Mouse (Mus musculus) lung, embryonic 15.5 days (tissue): ENCODE measurements around the gene Dcaf6. TPM values are rescaled to one million over a fixed set of nuclear protein-coding genes. Genes with fewer than 3 reads are reported as not detected.

Source experiments
- ATAC-seq: fragments of 200-750 bp; cut with Nextera tagmentation; 2 replicates; pipeline ENCODE4 v1.8.0; 2017; ENCODE audit warnings: moderate number of reproducible peaks, borderline replicate concordance; ENCODE audit not compliant: low FRiP score, low TSS enrichment; ENCODE audit errors: extremely low read depth
- H3K27ac ChIP-seq: fragments of 300-500 bp; sonication (generic); 2 replicates; pipeline ENCODE4 v1.5.1; 2015; ENCODE audit warnings: moderate library complexity, mild to moderate bottlenecking, inconsistent platforms
- H3K27me3 ChIP-seq: fragments of 300-500 bp; sonication (generic); 2 replicates; pipeline ENCODE4 v1.6.1; 2015; ENCODE audit warnings: inconsistent platforms
- H3K36me3 ChIP-seq: fragments of 300-500 bp; sonication (generic); 2 replicates; pipeline ENCODE4 v1.6.1; 2015; ENCODE audit warnings: inconsistent platforms
- H3K4me1 ChIP-seq: fragments of 300-500 bp; sonication (generic); 2 replicates; pipeline ENCODE4 v1.6.1; 2015; ENCODE audit warnings: inconsistent platforms
- H3K4me2 ChIP-seq: fragments of 300-500 bp; sonication (generic); 2 replicates; pipeline ENCODE4 v1.6.1; 2015; ENCODE audit warnings: inconsistent platforms, mild to moderate bottlenecking, moderate library complexity
- H3K4me3 ChIP-seq: fragments of 300-500 bp; sonication (generic); 2 replicates; pipeline ENCODE4 v1.5.1; 2015; ENCODE audit warnings: mild to moderate bottlenecking, inconsistent platforms
- H3K9ac ChIP-seq: fragments of 300-500 bp; sonication (generic); 2 replicates; pipeline ENCODE4 v1.6.1; 2015; ENCODE audit warnings: inconsistent platforms
- H3K9me3 ChIP-seq: fragments of 300-500 bp; sonication (generic); 2 replicates; pipeline ENCODE4 v1.6.1; 2016; ENCODE audit warnings: inconsistent platforms
- WGBS: fragments of 180-500 bp; shearing (Covaris S2); methylation state at CpG from one replicate; pipeline ENCODE4 v1.1.7; 2015; 5-methylcytosine and 5-hydroxymethylcytosine counted together
- polyA plus RNA-seq: library from polyadenylated mRNA; unstranded; fragments of >200 nt; fragmentation: Nextera tagmentation; extraction: Ambion mirVana; gene quantifications from 2 replicates; pipeline ENCODE4 v1.2.1, GENCODE M21; 2015

The Dcaf6 gene
- polyA plus RNA-seq, result 11.3 and 13.5 TPM in 2 replicates

DNA sequence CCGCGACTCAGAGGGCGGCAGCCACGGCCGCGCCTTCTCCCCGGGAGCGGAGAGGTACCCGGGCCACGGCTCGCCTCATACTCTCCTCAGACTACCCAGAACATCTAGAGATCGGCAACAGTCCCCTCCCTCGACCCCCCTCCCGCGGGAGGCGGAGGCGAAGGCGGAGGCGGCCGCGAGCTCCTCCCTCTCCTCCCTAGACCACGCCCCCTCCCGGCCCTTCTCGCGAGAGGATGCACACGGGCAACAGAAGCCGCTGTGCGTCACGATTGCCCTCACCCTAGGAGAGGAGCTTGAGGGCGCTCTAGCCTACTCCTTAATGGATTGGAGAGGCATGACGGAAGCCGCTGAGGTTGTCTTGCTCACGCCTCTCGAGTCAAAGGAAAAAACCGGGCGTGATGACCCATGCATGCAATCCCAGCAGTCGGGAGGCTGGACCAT is at the start of gene Dcaf6, which contains the start of gene Mpc2:
Gene Dcaf6 (minus strand): TSS at position 116 of the 441 bp plus-strand sequence.
Gene Mpc2 (plus strand): TSS at position 278 of the 441 bp plus-strand sequence.
- peak within 1 kb of the TSS; percentile 96 for H3K27ac ChIP-seq
- peak within 1 kb of the TSS; percentile 78 for H3K9ac ChIP-seq
- peak within 1 kb of the TSS; percentile 76 for H3K4me2 ChIP-seq
- no peaks in the 10 kb centered on the region for H3K9me3 ChIP-seq
- H3K27me3 ChIP-seq, result no peaks in the 10 kb centered on the region
- H3K4me3 ChIP-seq, result peak within 1 kb of the TSS; percentile 84
- H3K36me3 ChIP-seq, result no peaks in the 10 kb centered on the region
- under 1% methylated on average over 37 of the region's 37 CpGs for WGBS
- ATAC-seq, result peak; percentile 93
- peaks cover 11% of the 10 kb centered on the region for H3K4me1 ChIP-seq

DNA sequence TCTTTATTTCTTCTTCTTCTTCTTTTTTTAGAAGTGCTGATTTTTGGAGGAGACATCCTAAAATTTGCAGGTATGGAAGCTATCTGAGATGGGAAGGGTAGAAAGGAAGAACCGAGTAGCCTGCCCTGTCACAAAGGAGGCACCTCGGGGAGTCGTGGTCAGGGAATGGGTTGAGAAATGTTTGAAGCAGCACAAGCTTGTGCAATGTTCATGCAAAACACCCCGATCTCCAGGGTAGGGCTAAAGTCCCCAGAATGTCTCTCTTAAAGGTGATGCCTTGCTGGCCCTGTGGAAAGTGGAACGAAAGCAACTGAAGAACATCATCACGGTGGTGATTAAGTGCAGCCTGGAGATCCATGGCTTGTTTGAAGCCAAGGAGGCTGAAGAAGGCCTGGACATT is 46.0 kb upstream of the Dcaf6 start:
- Histone ChIP-seq H3K4me3 (no peak overlapping the region), H3K4me2 (no peak overlapping the region), H3K9me3 (no peaks in the 10 kb centered on the region), H3K36me3 (no peaks in the 10 kb centered on the region), H3K4me1 (peaks cover 12% of the 10 kb centered on the region), H3K9ac (no peak overlapping the region), H3K27me3 (no peaks in the 10 kb centered on the region), H3K27ac (no peak overlapping the region)
- ATAC-seq, result no peak
- 82% methylated on average over 6 of the region's 6 CpGs for WGBS

DNA sequence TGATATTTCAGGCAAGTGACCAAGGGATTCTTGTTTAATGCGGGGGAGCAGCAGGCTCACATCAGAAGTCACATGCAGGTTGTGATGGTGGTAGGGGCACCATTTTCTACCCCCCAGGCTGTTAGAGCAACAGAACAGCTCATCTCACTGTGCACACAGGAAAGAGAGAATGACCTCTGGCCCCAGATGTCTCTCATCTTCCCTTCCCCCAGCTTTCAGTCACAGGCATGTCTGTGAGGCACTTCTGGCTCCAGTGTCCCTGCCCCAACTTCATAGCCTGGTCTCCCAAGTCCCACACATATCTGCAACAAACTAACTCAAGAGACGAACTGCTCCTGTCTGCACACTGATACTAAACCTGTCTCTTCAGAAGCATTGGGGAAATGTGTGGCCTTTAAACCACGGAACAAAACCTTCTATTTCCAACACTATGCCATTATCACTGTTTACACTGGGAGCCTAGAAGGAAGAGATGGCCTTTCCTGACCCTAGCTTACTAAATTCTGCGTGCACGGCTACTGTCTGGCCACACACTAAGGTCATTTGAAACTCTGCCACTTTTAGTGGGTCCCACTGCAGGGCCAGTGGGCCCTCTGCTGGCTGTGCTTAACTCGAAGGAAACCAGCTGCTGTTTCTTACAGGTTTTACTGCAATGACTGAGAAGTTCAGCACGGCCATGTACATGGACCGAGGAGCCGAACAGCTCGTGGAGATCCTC is 43.2 kb upstream of the Dcaf6 start:
- WGBS, result 14% methylated on average over 10 of the region's 10 CpGs
- Histone ChIP-seq H3K27ac (no peak overlapping the region), H3K9me3 (no peaks in the 10 kb centered on the region), H3K4me3 (no peak overlapping the region), H3K27me3 (no peaks in the 10 kb centered on the region), H3K4me2 (peak overlapping the region; percentile 0), H3K9ac (no peak overlapping the region), H3K4me1 (peaks cover 12% of the 10 kb centered on the region), H3K36me3 (no peaks in the 10 kb centered on the region)
- ATAC-seq, result peak; percentile 69; the same call in 1 of the 2 replicates

DNA sequence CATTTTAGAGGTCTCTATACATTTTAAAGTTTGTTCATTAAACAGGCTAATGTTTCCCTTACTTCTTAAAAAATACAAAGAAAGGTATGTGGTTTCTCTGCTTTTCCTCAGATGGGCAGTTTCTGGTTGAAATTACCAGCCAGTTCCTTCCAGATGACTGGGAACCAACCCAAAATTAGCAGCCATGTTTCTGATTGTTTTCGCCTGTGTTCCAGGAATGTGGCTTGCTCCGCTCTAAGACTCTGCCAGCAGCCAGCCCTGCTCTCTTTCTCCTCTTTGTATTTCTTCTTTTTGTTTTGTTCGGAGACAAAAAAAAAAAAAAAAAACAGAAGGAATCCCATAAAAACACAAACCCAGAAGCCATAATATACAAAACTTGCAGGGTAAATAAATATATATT is 38.6 kb upstream of the Dcaf6 start:
- H3K36me3 ChIP-seq, result no peaks in the 10 kb centered on the region
- H3K4me1 ChIP-seq, result peaks cover 12% of the 10 kb centered on the region
- no peaks in the 10 kb centered on the region for H3K27me3 ChIP-seq
- no peak overlapping the region for H3K4me2 ChIP-seq
- no peak overlapping the region for H3K27ac ChIP-seq
- 44% methylated on average over 3 of the region's 3 CpGs for WGBS
- H3K9ac ChIP-seq, result no peak overlapping the region
- H3K4me3 ChIP-seq, result no peak overlapping the region
- H3K9me3 ChIP-seq, result no peaks in the 10 kb centered on the region
- ATAC-seq, result no peak

DNA sequence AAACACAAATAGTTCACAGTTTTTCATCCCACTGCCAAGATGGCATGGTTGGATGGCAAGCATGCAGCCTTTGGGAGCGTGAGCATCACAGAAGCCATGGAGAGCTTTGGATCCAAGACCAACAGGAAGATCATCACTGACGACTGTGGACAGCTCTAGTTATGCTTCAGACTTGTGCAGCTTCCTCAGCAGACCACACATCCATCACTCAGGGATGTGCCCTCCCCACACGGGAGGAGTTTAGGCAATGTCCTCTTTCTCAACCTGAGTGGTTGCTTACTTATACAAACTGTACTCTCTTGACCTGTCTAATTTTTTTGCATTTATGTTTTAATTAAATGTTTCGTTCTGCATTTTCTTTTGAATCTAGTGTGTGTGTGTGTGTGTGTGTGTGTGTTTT is 28.9 kb upstream of the Dcaf6 start:
- Histone ChIP-seq H3K36me3 (no peaks in the 10 kb centered on the region), H3K9me3 (no peaks in the 10 kb centered on the region), H3K9ac (no peak overlapping the region), H3K4me1 (no peaks in the 10 kb centered on the region), H3K4me3 (no peak overlapping the region), H3K27ac (no peak overlapping the region), H3K4me2 (no peak overlapping the region), H3K27me3 (no peaks in the 10 kb centered on the region)
- WGBS, result 70% methylated on average over 4 of the region's 4 CpGs
- no peak for ATAC-seq

DNA sequence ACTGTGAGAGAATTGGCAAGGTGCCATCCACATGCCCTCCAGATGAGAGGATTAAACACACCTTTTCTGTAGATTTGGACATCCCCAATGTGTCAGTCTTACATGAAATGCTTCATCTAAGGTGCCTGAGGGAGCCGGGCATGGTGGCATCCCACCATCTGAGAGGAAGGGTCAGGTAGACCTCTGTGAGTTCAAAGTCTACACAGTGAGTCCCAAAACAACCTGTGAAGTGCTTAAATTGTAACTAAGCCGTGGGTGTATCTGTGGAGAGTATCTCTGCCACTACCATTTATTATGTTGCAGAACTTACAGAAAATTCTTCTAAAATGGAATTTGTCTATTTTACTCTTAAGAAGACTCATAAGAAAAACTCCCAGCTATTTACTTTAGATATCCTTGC is 25.8 kb upstream of the Dcaf6 start:
- H3K27me3 ChIP-seq, result no peaks in the 10 kb centered on the region
- no peak overlapping the region for H3K9ac ChIP-seq
- no peak overlapping the region for H3K27ac ChIP-seq
- no peaks in the 10 kb centered on the region for H3K9me3 ChIP-seq
- no peaks in the 10 kb centered on the region for H3K4me1 ChIP-seq
- ATAC-seq, result no peak
- H3K36me3 ChIP-seq, result peaks cover 3% of the 10 kb centered on the region; the same call in 1 of the 2 replicates
- WGBS, result 79% methylated on average over 2 of the region's 2 CpGs
- H3K4me3 ChIP-seq, result no peak overlapping the region
- no peak overlapping the region for H3K4me2 ChIP-seq

DNA sequence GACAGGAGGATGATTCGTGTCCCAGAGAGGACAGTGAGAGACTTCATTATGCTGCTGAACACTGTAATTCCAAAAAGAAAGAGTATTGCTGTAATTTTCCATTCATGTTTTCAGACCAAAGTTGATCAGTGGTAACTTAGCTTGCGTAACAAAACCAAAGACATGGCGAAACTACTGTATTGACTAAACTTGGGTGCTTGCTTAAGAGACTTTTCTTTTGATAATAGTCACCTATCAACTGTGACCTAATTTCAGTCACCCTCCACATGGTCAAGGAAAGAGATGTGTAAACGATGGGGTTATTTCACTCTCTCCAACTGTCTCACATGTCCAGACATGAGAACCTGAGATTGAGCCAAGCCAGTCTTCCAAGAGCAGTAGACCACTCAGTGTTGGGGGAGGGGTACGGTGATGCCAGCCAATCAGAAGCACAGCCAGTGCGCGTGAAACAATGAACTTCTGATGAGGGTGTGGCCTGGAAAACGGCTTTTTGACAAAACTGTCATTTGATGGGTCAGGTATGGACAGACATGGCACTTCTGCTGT is 24.5 kb upstream of the Dcaf6 start, which contains the start of gene Adcy10:
Gene Adcy10 (plus strand): TSS at position 496 of the 546 bp plus-strand sequence.
- 87% methylated on average over 8 of the region's 8 CpGs for WGBS
- peaks cover 7% of the 10 kb centered on the region; the same call in 1 of the 2 replicates for H3K36me3 ChIP-seq
- ATAC-seq, result no peak
- no peak within 1 kb of the TSS for H3K9ac ChIP-seq
- H3K4me1 ChIP-seq, result no peaks in the 10 kb centered on the region
- H3K4me2 ChIP-seq, result no peak within 1 kb of the TSS
- no peak within 1 kb of the TSS for H3K27ac ChIP-seq
- no peak within 1 kb of the TSS for H3K4me3 ChIP-seq
- H3K27me3 ChIP-seq, result no peaks in the 10 kb centered on the region
- H3K9me3 ChIP-seq, result no peaks in the 10 kb centered on the region

DNA sequence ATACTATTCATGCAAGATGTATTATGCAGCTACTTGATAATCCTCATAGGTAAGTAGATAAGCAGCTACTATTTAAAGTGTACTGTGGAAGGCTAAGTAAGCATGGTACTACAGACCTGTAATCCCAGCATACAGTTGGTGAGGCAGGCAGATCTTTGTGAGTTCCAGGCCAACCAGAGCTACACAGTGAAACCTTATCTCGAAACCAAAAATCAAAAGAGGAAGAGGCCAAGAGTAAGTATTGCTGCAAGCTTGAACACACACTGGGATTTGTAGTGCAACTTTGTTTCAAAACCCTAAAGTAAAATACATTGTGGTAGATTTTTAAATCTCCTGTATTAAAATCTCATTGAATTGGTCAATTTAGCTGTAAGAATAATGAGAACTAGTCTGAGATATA is 11.2 kb upstream of the Dcaf6 start:
- no peak overlapping the region for H3K4me3 ChIP-seq
- no peak for ATAC-seq
- no peaks in the 10 kb centered on the region for H3K4me1 ChIP-seq
- H3K4me2 ChIP-seq, result no peak overlapping the region
- no peaks in the 10 kb centered on the region for H3K36me3 ChIP-seq
- WGBS, result 75% methylated on average over 1 of the region's 1 CpGs
- no peak overlapping the region for H3K27ac ChIP-seq
- H3K9me3 ChIP-seq, result no peaks in the 10 kb centered on the region
- H3K27me3 ChIP-seq, result no peaks in the 10 kb centered on the region
- H3K9ac ChIP-seq, result no peak overlapping the region

DNA sequence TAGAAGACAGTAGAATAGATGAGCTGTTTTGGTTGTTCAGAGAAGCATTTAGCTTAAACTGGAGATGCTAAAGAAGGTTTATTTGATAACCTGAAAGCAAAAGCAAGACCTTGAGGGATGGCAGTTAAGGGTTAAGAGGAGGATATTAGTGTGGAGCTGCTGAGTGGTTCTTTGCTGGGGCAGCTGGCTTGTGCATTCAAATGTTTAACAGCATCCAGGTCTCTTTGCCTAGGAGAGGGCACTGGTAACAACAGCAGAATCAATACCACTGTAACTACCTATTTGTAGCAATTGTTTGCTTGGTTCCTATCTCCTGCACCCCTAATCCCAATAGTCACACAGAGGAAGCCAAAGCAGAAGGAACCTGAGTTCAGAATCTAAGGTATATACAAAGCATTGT is 9.4 kb upstream of the Dcaf6 start:
- H3K4me1 ChIP-seq, result no peaks in the 10 kb centered on the region
- H3K4me3 ChIP-seq, result no peak overlapping the region
- H3K27ac ChIP-seq, result no peak overlapping the region
- H3K27me3 ChIP-seq, result no peaks in the 10 kb centered on the region
- no peak for ATAC-seq
- H3K36me3 ChIP-seq, result no peaks in the 10 kb centered on the region
- no peaks in the 10 kb centered on the region for H3K9me3 ChIP-seq
- H3K9ac ChIP-seq, result no peak overlapping the region
- no peak overlapping the region for H3K4me2 ChIP-seq

DNA sequence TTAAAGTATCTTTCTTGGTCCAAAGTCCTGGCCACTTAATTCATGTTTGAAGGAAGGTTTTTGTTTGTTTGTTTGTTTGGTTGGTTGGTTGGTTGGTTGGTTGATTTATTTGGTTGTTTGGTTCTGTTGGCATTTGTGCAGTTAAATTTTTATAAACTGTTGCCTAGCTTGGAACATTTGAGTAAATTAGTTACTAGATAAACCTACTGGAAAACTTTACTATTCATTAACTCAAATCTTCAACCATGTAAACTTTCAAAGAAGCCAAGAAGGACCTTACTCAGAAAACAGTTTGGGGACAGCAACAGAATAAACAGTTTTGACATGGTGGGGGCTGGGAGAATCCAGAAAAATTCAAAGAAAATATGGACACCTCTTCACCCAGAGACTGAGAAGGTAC is 8.7 kb upstream of the Dcaf6 start:
- Histone ChIP-seq H3K36me3 (no peaks in the 10 kb centered on the region), H3K4me2 (no peak overlapping the region), H3K4me1 (no peaks in the 10 kb centered on the region), H3K9ac (no peak overlapping the region), H3K9me3 (no peaks in the 10 kb centered on the region), H3K4me3 (no peak overlapping the region), H3K27ac (no peak overlapping the region), H3K27me3 (no peaks in the 10 kb centered on the region)
- ATAC-seq, result no peak

DNA sequence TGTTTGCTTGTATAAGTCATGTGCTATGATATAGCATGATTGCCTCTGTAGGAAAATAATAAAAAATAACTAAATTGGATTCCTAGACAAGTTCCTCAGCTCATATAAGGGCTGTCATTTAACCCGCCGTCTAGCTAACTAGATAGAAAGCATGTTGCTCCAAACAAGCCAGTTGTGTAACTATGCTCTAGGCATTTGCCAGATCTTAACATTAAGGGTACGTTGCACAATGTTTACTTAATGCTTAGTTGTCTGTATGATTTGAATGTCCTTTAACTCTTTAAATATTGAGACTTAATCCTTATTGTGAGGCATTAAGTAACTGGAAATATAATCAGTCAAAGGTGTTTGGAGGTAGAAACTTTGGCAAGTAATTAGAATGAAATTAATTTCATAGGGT is 4.3 kb upstream of the Dcaf6 start:
- H3K27ac ChIP-seq, result no peak overlapping the region
- H3K4me1 ChIP-seq, result peaks cover 8% of the 10 kb centered on the region
- WGBS, result 53% methylated on average over 3 of the region's 3 CpGs
- no peak overlapping the region for H3K4me2 ChIP-seq
- H3K27me3 ChIP-seq, result no peaks in the 10 kb centered on the region
- H3K36me3 ChIP-seq, result no peaks in the 10 kb centered on the region
- H3K9me3 ChIP-seq, result no peaks in the 10 kb centered on the region
- H3K9ac ChIP-seq, result no peak overlapping the region
- H3K4me3 ChIP-seq, result no peak overlapping the region
- no peak for ATAC-seq

DNA sequence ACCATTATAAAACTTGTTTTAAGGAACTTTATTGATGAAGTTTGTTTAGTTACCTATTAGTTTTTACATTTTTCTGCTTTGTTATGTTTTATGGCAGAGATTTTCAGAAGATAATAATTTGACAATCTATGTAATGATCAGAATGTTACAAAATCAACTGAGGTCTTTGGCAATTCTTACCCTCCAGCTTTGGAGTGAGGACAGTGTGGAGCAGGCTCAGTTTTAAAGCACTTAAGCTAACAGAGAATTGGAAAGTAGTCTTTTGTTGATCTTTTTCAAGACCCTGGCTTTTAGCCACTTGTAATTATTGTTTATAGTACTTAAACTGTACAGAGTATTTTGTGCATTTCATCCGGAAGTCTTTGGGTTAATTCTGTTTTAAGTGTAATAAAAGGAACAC is 2.6 kb upstream of the Dcaf6 start:
- Histone ChIP-seq H3K27ac (no peak overlapping the region), H3K9ac (no peak overlapping the region), H3K4me1 (peaks cover 11% of the 10 kb centered on the region), H3K4me2 (no peak overlapping the region), H3K27me3 (no peaks in the 10 kb centered on the region), H3K9me3 (no peaks in the 10 kb centered on the region), H3K36me3 (no peaks in the 10 kb centered on the region), H3K4me3 (no peak overlapping the region)
- no peak for ATAC-seq
- 52% methylated on average over 1 of the region's 1 CpGs for WGBS
